Mouse (Mus musculus) neural tube, embryonic 11.5 days (tissue): ENCODE data around the gene Ric8b. TPM values are rescaled to one million over a fixed set of nuclear protein-coding genes. Genes with fewer than 3 reads are reported as not detected.

Source experiments
- ATAC-seq: fragments of 200-750 bp; cut with Nextera tagmentation; 2 replicates; pipeline ENCODE4 v1.8.0; 2017; ENCODE audit warnings: moderate number of reproducible peaks, mild to moderate bottlenecking, moderate TSS enrichment, moderate library complexity; ENCODE audit not compliant: insufficient read depth, low FRiP score, low TSS enrichment
- DNase-seq: peaks from one replicate; pipeline ENCODE4 v3.0.0-alpha.2; 2015; ENCODE audit warnings: low spot score
- H3K27ac ChIP-seq: fragments of 300-500 bp; sonication (generic); 2 replicates; pipeline ENCODE4 v1.5.1; 2014; ENCODE audit warnings: low read depth, mild to moderate bottlenecking, low read length
- H3K27me3 ChIP-seq: fragments of 300-500 bp; sonication (generic); 2 replicates; pipeline ENCODE4 v1.6.1; 2014; ENCODE audit warnings: mild to moderate bottlenecking, low read length, mixed read lengths; ENCODE audit not compliant: control insufficient read depth, insufficient read depth
- H3K36me3 ChIP-seq: fragments of 300-500 bp; sonication (generic); 2 replicates; pipeline ENCODE4 v1.6.1; 2014; ENCODE audit warnings: mild to moderate bottlenecking, low read length, moderate library complexity, mixed read lengths; ENCODE audit not compliant: control insufficient read depth, insufficient read depth
- H3K4me1 ChIP-seq: fragments of 300-500 bp; sonication (generic); 2 replicates; pipeline ENCODE4 v1.6.1; 2014; ENCODE audit warnings: low read length, mixed read lengths; ENCODE audit not compliant: control insufficient read depth, insufficient read depth
- H3K4me2 ChIP-seq: fragments of 300-500 bp; sonication (generic); 2 replicates; pipeline ENCODE4 v1.6.1; 2014; ENCODE audit warnings: low read depth, mild to moderate bottlenecking, moderate library complexity
- H3K4me3 ChIP-seq: fragments of 300-500 bp; sonication (generic); 2 replicates; pipeline ENCODE4 v1.5.1; 2014; ENCODE audit warnings: low read depth, low read length
- H3K9ac ChIP-seq: fragments of 300-500 bp; sonication (generic); 2 replicates; pipeline ENCODE4 v1.6.1; 2014; ENCODE audit warnings: mild to moderate bottlenecking, low read length
- H3K9me3 ChIP-seq: fragments of 300-500 bp; sonication (generic); 2 replicates; pipeline ENCODE4 v1.6.1; 2016; ENCODE audit warnings: low read length; ENCODE audit not compliant: control insufficient read depth
- WGBS: fragments of 180-500 bp; shearing (Covaris S2); extraction: QIAGEN DNeasy Blood & Tissue Kit; methylation state at CpG from one replicate; pipeline ENCODE4 v1.1.7; 2014; 5-methylcytosine and 5-hydroxymethylcytosine counted together
- polyA plus RNA-seq: library from polyadenylated mRNA; unstranded; fragments of >200 nt; fragmentation: Nextera tagmentation; extraction: Ambion mirVana; gene quantifications from 2 replicates; pipeline ENCODE4 v1.2.1, GENCODE M21; 2014

Gene Ric8b
- polyA plus RNA-seq, 1 experiment from 2014 or later, result 31.7 TPM

DNA sequence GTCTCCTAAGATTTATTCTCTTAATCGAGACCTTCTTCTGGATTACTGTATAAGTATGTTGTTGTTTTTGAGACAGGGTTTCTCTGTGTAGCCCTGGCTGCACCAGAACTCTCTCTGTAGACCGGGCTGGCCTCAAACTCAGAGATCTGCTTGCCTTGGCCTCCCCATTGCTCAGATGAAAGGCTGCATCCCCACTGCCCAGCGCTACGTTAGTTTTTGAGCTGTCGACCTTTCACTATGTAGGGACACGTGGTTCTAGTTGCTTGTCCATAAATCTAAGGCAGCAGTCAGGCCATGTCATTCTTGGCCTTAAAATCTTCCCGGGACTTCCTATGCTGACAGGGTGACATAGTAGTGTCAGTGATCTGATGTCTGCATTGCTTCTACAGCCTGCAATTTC is 8.9 kb downstream of the Ric8b start:
- Histone ChIP-seq H3K36me3 (no peaks in the 10 kb centered on the region), H3K9ac (no peak overlapping the region), H3K9me3 (no peaks in the 10 kb centered on the region), H3K27ac (no peak overlapping the region), H3K27me3 (no peaks in the 10 kb centered on the region), H3K4me2 (no peak overlapping the region), H3K4me1 (0 out of 2 replicates have a peak, but pooled peaks cover 2% of the 10 kb centered on the region), H3K4me3 (no peak overlapping the region)
- ATAC-seq (no peak), DNase-seq (no peak)
- WGBS, result 62% methylated on average over 7 of the region's 7 CpGs

- no peaks in the 10 kb centered on the region for H3K27me3 ChIP-seq
- H3K9me3 ChIP-seq, result no peaks in the 10 kb centered on the region
- no peak overlapping the region for H3K27ac ChIP-seq
- H3K4me2 ChIP-seq, result no peak overlapping the region
- H3K36me3 ChIP-seq, result no peaks in the 10 kb centered on the region
- H3K4me3 ChIP-seq, result no peak overlapping the region
- H3K9ac ChIP-seq, result no peak overlapping the region
- 96% methylated on average over 4 of the region's 4 CpGs for WGBS
- ATAC-seq (no peak), DNase-seq (no peak)
- H3K4me1 ChIP-seq, result 0 out of 2 replicates have a peak, but pooled peaks cover 2% of the 10 kb centered on the region
Measured at GRCm38 (mm10) chr10:84926885-84927284, 9.5 kb downstream of the Ric8b start.

DNA sequence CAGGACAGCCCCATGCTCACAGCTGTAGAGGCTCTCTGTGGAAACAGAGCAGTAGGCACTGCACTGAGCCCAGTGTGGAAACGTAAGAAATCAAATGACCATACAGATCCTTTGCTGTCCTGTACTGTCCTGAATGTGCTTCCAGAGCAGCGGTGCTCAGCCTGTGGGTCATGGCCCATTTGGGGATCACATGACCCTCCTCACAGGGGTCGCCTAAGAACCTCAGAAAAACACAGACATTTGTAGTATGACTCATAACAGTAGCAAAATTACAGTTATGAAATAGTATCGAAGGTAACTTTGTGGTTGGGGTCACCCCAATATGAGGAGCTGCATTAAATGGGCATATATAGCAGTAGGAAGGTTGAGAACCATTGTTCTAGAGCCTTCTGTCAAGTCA is 11.0 kb downstream of the Ric8b start:
- Histone ChIP-seq H3K4me1 (no peaks in the 10 kb centered on the region), H3K4me2 (no peak overlapping the region), H3K4me3 (no peak overlapping the region), H3K27me3 (no peaks in the 10 kb centered on the region), H3K36me3 (no peaks in the 10 kb centered on the region), H3K9me3 (no peaks in the 10 kb centered on the region), H3K27ac (no peak overlapping the region), H3K9ac (no peak overlapping the region)
- ATAC-seq (no peak), DNase-seq (no peak)
- 70% methylated on average over 4 of the region's 4 CpGs for WGBS

DNA sequence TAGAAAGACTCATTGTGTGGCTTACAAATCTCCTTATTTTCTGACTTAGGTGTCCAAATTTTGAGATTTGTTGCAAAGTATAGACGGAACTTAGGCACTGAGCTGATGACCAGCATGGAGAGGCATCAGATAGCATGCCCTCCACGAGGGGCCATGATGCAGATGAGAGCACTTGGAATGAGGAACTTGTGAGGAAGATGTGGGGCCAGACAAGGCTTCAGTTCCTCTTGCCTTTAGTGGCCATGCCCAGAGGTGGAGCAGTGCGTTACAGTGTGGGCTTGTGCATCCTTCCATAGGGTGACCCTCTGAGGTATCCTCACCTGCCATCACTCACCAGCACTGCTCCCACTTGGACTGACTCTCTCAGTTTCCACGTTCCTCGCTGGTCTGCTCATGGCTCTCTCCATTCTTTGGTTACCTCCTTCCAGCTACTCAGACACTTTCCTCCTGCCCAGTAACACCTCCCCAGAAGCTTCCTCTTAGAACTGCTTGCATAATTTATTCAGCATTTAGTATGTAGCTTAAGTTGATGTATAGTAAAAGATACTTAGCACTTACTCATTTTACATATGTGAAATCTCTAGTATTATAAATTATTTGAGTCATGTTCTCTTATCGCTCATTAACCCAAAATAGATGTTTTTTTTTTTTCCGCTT is 18.3 kb downstream of the Ric8b start:
- H3K27me3 ChIP-seq, result no peaks in the 10 kb centered on the region
- no peaks in the 10 kb centered on the region for H3K9me3 ChIP-seq
- H3K9ac ChIP-seq, result no peak overlapping the region
- H3K36me3 ChIP-seq, result no peaks in the 10 kb centered on the region
- DNase-seq (no peak), ATAC-seq (no peak)
- H3K27ac ChIP-seq, result no peak overlapping the region
- no peak overlapping the region for H3K4me2 ChIP-seq
- 83% methylated on average over 7 of the region's 7 CpGs for WGBS
- H3K4me1 ChIP-seq, result no peaks in the 10 kb centered on the region
- no peak overlapping the region for H3K4me3 ChIP-seq

DNA sequence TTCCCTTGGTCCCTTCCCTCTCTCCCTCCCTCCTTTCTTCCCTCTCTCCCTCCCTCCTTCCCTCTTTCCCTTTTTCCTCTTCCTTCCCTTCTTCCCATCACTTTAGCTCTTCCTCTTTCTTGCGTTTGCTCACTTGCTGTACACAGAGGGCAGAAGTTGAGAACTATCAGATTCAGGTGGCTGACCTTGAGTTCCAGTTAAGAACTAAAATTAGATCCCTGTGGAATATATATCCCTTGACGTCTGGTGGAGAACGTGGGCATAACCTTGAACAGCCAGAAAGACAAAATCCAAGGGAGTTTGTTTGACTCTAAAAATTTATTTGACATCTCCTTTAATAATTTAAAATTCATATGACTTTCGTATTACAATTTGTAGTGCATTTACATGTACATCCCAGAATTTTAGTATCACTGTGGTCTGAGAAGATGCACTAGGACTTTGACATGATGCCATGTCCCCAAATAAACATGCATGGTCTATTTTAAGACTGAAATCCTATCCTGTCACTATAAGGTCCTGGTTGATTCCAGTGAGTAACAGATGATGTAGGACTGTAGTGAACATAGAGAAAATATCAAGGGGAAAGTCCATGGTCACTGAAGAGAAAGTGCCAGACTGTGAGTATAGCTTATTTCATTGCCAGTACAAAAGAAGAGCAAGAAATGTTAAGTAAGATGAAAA is 19.6 kb downstream of the Ric8b start:
- H3K4me1 ChIP-seq, result no peaks in the 10 kb centered on the region
- no peaks in the 10 kb centered on the region for H3K36me3 ChIP-seq
- no peak overlapping the region for H3K27ac ChIP-seq
- no peak for DNase-seq
- WGBS, result 86% methylated on average over 4 of the region's 4 CpGs
- no peak overlapping the region for H3K4me2 ChIP-seq
- no peak overlapping the region for H3K4me3 ChIP-seq
- ATAC-seq, result no peak
- H3K9me3 ChIP-seq, result no peaks in the 10 kb centered on the region
- no peaks in the 10 kb centered on the region for H3K27me3 ChIP-seq
- no peak overlapping the region for H3K9ac ChIP-seq

- H3K9ac ChIP-seq, result no peak overlapping the region
- no peaks in the 10 kb centered on the region for H3K36me3 ChIP-seq
- no peak overlapping the region for H3K27ac ChIP-seq
- H3K27me3 ChIP-seq, result no peaks in the 10 kb centered on the region
- ATAC-seq, result no peak
- no peak overlapping the region for H3K4me2 ChIP-seq
- 78% methylated on average over 14 of the region's 14 CpGs for WGBS
- no peak overlapping the region for H3K4me3 ChIP-seq
- no peak for DNase-seq
- no peaks in the 10 kb centered on the region for H3K4me1 ChIP-seq
- H3K9me3 ChIP-seq, result no peaks in the 10 kb centered on the region
Measured at GRCm38 (mm10) chr10:84938094-84938820, 20.8 kb downstream of the Ric8b start.

- 93% methylated on average over 5 of the region's 5 CpGs for WGBS
- no peaks in the 10 kb centered on the region for H3K36me3 ChIP-seq
- ATAC-seq (no peak), DNase-seq (no peak)
- H3K9me3 ChIP-seq, result no peaks in the 10 kb centered on the region
- H3K27me3 ChIP-seq, result no peaks in the 10 kb centered on the region
- no peak overlapping the region for H3K4me3 ChIP-seq
- H3K9ac ChIP-seq, result no peak overlapping the region
- H3K4me2 ChIP-seq, result no peak overlapping the region
- no peak overlapping the region for H3K27ac ChIP-seq
- H3K4me1 ChIP-seq, result no peaks in the 10 kb centered on the region
Measured at GRCm38 (mm10) chr10:84938886-84939285, 21.5 kb downstream of the Ric8b start.

- Histone ChIP-seq H3K4me2 (no peak overlapping the region), H3K4me1 (no peaks in the 10 kb centered on the region), H3K9me3 (no peaks in the 10 kb centered on the region), H3K27ac (no peak overlapping the region), H3K36me3 (no peaks in the 10 kb centered on the region), H3K27me3 (no peaks in the 10 kb centered on the region), H3K9ac (no peak overlapping the region), H3K4me3 (no peak overlapping the region)
- ATAC-seq, result no peak
- 88% methylated on average over 1 of the region's 1 CpGs for WGBS
- DNase-seq, result no peak
Measured at GRCm38 (mm10) chr10:84940356-84940755, 22.9 kb downstream of the Ric8b start.
